Mouse (Mus musculus) layer of hippocampus, adult 9-11 months (tissue): ENCODE results near the gene Aven.

ENCODE experiments used
- DNase-seq: peaks from one replicate; pipeline ENCODE4 v3.0.0; 2022

The Aven gene

GRCm38 (mm10) chr2:112677246-112677645 is 184.5 kb downstream of the Aven start:
- DNase-seq, result no peak

DNA sequence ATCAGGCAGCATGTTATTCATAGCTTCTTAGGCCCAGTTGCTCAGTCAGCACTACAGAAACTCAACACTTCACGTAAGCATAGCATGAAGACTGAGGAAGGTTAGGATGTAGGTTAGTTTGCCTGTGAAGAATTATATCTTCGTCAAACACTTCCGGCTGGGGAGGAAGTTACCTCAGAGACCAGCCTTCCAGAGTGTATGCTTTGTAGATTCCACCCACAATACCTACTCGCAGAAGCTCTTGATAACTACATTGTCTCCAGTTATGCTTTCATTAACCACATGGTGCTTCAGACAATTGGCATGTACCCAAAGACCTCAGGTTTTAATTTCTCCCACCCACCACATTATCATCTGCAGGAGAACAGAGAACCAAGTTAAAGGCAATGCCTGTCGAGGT is 189.1 kb downstream of the Aven start:
- DNase-seq, result no peak
